Mouse (Mus musculus) myocyte (in vitro differentiated cells): ENCODE data around the gene B3gnt3.

Source experiments
- CEBPB ChIP-seq: IDR thresholded peaks from 2 replicates; pipeline ENCODE4 v1.6.1; 2011; ENCODE audit warnings: mild to moderate bottlenecking, moderate library complexity; ENCODE audit not compliant: poor library complexity, insufficient read depth, severe bottlenecking
- E2F4 ChIP-seq: IDR thresholded peaks from one replicate; pipeline ENCODE4 v1.6.1; 2011; ENCODE audit warnings: mild to moderate bottlenecking, control low read depth, moderate library complexity; ENCODE audit not compliant: insufficient read depth
- MYOD1 ChIP-seq, 3 experiments: IDR thresholded peaks; one replicate each; pipeline ENCODE4 v1.6.1; 2011; ENCODE audit warnings: control low read depth in 2 of 3, low read depth in 2 of 3, mild to moderate bottlenecking in 2 of 3, moderate library complexity in 1 of 3; ENCODE audit not compliant: insufficient read length in 2 of 3, control insufficient read depth in 1 of 3
- MYOG ChIP-seq, 3 experiments: IDR thresholded peaks; one replicate each; pipeline ENCODE4 v1.6.1; 2011; ENCODE audit warnings: control low read depth in 2 of 3, low read depth in 2 of 3, mild to moderate bottlenecking in 2 of 3; ENCODE audit not compliant: insufficient read length in 2 of 3, control insufficient read depth in 1 of 3, insufficient read depth in 1 of 3
- POLR2A ChIP-seq: IDR thresholded peaks from one replicate; pipeline ENCODE4 v1.6.1; 2011; ENCODE audit warnings: low read depth, mild to moderate bottlenecking, control low read depth, moderate library complexity; ENCODE audit not compliant: insufficient read length
- POLR2AphosphoS2 ChIP-seq: IDR thresholded peaks from one replicate; pipeline ENCODE4 v1.6.1; 2011; ENCODE audit warnings: low read depth, control low read depth; ENCODE audit not compliant: insufficient read length
- TCF3 ChIP-seq: IDR thresholded peaks from one replicate; pipeline ENCODE4 v1.6.1; 2011; ENCODE audit warnings: low read depth, control low read depth; ENCODE audit not compliant: insufficient read length
- USF1 ChIP-seq: IDR thresholded peaks from one replicate; pipeline ENCODE4 v1.6.1; 2011; ENCODE audit warnings: low read depth, mild to moderate bottlenecking, control low read depth, moderate library complexity

DNA sequence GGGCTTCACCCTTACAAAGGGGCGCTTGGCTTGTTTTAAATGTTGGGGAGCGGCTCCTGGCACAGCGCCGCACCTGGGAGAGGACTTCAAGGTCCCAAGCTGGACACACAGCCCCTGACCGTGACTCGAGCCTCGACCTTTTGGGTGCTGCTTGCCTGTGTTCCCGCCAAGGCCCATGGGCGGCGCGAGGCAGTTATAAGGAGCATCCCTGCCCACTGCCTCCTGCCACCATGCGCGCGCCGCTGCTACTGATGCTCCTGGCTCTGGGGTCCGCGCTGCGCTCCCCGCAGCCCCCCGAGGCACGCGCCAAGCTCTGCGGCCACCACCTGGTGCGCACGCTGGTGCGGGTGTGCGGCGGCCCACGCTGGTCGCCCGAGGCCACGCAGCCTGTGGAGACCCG is 12.6 kb downstream of the B3gnt3 start, which contains the start of gene Insl3:
- TF ChIP-seq POLR2A, result no peak
- no peak for TF ChIP-seq E2F4
- TF ChIP-seq USF1, result no peak
- TF ChIP-seq POLR2AphosphoS2, result no peak
- TF ChIP-seq TCF3, result no peak
- TF ChIP-seq MYOD1 (IDR thresholded peaks at IDR 0.05; ENCODE audit: control insufficient read depth in 1 of 3, insufficient read length in 2 of 3, low read depth in 2 of 3), result no peak
- no peak for TF ChIP-seq MYOG (IDR thresholded peaks at IDR 0.05; ENCODE audit: control insufficient read depth in 1 of 3, insufficient read depth in 1 of 3, insufficient read length in 2 of 3, low read depth in 2 of 3)
- TF ChIP-seq CEBPB, result no peak
